10 mouse cellular contexts compared by ENCODE assay signal in the genomic region with DNA sequence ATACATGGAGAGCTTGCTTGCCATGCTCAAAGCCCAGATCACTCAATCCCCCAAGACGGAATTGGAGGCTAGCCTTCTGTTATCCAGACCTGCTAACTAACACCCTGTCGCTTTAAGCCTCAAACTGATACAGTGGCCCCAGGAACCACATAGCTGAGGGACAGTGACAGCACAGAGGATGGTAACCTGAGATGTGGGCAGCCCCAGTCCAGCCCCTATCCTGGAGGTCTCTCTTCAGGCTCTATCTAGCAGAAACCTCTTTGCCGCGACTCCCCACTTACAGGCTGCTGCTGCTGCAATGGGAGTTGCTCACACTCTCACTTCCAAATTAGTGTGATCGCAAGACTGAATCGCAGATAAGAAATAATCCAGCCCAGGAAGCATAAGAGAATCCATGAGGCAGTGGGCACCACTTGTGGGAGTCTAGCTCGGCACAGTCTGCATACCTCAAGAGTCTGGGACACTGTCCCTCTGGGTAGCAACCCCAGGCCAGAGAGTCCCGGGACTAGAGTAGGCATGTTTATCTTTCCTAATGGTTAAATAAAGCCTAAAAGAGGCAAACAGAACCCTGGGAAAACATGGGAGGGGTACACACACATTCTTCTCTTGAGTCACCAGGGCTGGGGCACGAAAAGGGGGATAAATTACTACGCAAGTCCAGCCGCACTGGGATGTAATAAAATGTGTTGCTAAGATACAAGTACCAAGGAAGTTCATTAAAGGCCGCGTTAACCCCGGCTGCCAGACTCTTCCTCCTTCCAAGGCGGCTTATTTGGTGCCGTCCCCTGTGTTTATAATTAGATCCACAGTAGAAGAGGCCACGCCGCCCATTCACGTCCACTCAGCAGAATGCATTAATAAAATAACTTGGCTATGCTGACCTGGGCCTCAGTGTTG. TPM values are rescaled to one million over a fixed set of nuclear protein-coding genes. Genes with fewer than 3 reads are reported as not detected.
DNase-seq lines count a peak whose midpoint lies in the region; ATAC-seq lines count a peak whose summit lies in the region.
"Had no signal": no experiment of that assay in that cellular context is flagged by ENCODE, and none has a peak within 500 bp of the region (broad histone marks: within the 10 kb centered on the region; RNA-seq: fewer than 3 reads in every experiment).

No protein-coding gene starts in this region.

- peak overlapping the region; percentile 66 for H3K27ac ChIP-seq in hindbrain, embryonic 12.5 days
- H3K27ac ChIP-seq in midbrain, embryonic 11.5 days (ENCODE audit: low read depth, low read length) = peak overlapping the region; percentile 28
- no peak overlapping the region for H3K27ac ChIP-seq in heart, embryonic 11.5 days (ENCODE audit: low read depth, low read length)
- H3K27ac ChIP-seq: liver, embryonic 12.5 days had no signal

- no peaks in the 10 kb centered on the region for H3K9me3 ChIP-seq in hindbrain, embryonic 12.5 days (replicated peaks)
- no peaks in the 10 kb centered on the region for H3K9me3 ChIP-seq in midbrain, embryonic 11.5 days (ENCODE audit: control insufficient read depth, low read length)
- no peaks in the 10 kb centered on the region for H3K9me3 ChIP-seq in heart, embryonic 11.5 days (replicated peaks; ENCODE audit: control insufficient read depth, low read length)
- H3K9me3 ChIP-seq: liver, embryonic 12.5 days had no signal

- peak; percentile 6 for DNase-seq in lung, postnatal 10 days
- DNase-seq in lung, postnatal 25 days (ENCODE audit: low spot score) = no peak
- DNase-seq in midbrain, embryonic 11.5 days (ENCODE audit: low spot score, missing footprints) = no peak
- no peak for DNase-seq in layer of hippocampus, adult 8-10 months (ENCODE audit: low spot score in 2 of 2)
- no peak for DNase-seq in cerebellum, adult 18-20 months
- DNase-seq in heart, postnatal 4 days = no peak

- peaks cover 77% of the 10 kb centered on the region for H3K4me1 ChIP-seq in hindbrain, embryonic 12.5 days
- peaks cover 40% of the 10 kb centered on the region for H3K4me1 ChIP-seq in midbrain, embryonic 11.5 days (ENCODE audit: control insufficient read depth, insufficient read depth, low read length)
- H3K4me1 ChIP-seq in heart, embryonic 11.5 days (ENCODE audit: control insufficient read depth, insufficient read depth, low read length) = peaks cover 23% of the 10 kb centered on the region

- peaks cover under 1% of the 10 kb centered on the region; the same call in 1 of the 2 replicates for H3K36me3 ChIP-seq in hindbrain, embryonic 12.5 days
- no peaks in the 10 kb centered on the region for H3K36me3 ChIP-seq in midbrain, embryonic 11.5 days (ENCODE audit: control insufficient read depth, insufficient read depth, low read length)
- H3K36me3 ChIP-seq in heart, embryonic 11.5 days (ENCODE audit: control insufficient read depth, insufficient read depth, low read length) = no peaks in the 10 kb centered on the region
- H3K36me3 ChIP-seq: liver, embryonic 12.5 days had no signal

- H3K27me3 ChIP-seq in hindbrain, embryonic 12.5 days = no peaks in the 10 kb centered on the region
- no peaks in the 10 kb centered on the region for H3K27me3 ChIP-seq in midbrain, embryonic 11.5 days (ENCODE audit: control insufficient read depth, insufficient read depth, low read length)
- no peaks in the 10 kb centered on the region for H3K27me3 ChIP-seq in heart, embryonic 11.5 days (ENCODE audit: control insufficient read depth, insufficient read depth, low read length)
- H3K27me3 ChIP-seq: CH12.LX; liver, embryonic 12.5 days had no signal

- peak; percentile 55; the same call in 1 of the 2 replicates for ATAC-seq in hindbrain, embryonic 12.5 days (ENCODE audit: low FRiP score)
- peak; percentile 70 for ATAC-seq in midbrain, embryonic 11.5 days (ENCODE audit: low FRiP score)
- no peak for ATAC-seq in heart, embryonic 11.5 days (replicated peaks; ENCODE audit: insufficient number of reproducible peaks, low FRiP score, low TSS enrichment)
- ATAC-seq: liver, embryonic 12.5 days had no signal

- peak overlapping the region; percentile 9 for H3K4me2 ChIP-seq in hindbrain, embryonic 12.5 days (replicated peaks)
- no peak overlapping the region for H3K4me2 ChIP-seq in midbrain, embryonic 11.5 days
- H3K4me2 ChIP-seq in heart, embryonic 11.5 days = no peak overlapping the region
- H3K4me2 ChIP-seq: liver, embryonic 12.5 days had no signal

- 31% methylated on average over 19 of the region's 19 CpGs for WGBS in hindbrain, embryonic 12.5 days
- WGBS in midbrain, embryonic 11.5 days = 44% methylated on average over 19 of the region's 19 CpGs
- 37% methylated on average over 19 of the region's 19 CpGs for WGBS in heart, embryonic 11.5 days (ENCODE audit: insufficient replicate concordance)

- H3K9ac ChIP-seq in hindbrain, embryonic 12.5 days = peak overlapping the region; percentile 23; the same call in 1 of the 2 replicates
- H3K9ac ChIP-seq in midbrain, embryonic 11.5 days (ENCODE audit: low read length) = no peak overlapping the region
- H3K9ac ChIP-seq in heart, embryonic 11.5 days (ENCODE audit: low read depth, low read length) = no peak overlapping the region
- H3K9ac ChIP-seq: liver, embryonic 12.5 days had no signal

- no peak overlapping the region for H3K4me3 ChIP-seq in hindbrain, embryonic 12.5 days
- no peak overlapping the region for H3K4me3 ChIP-seq in midbrain, embryonic 11.5 days (ENCODE audit: low read depth, low read length)
- H3K4me3 ChIP-seq in heart, embryonic 11.5 days (ENCODE audit: low read depth, low read length) = no peak overlapping the region
- H3K4me3 ChIP-seq: liver, embryonic 12.5 days had no signal

RNA-seq across cellular contexts. Expression of a gene that starts 13.7 kb away (rescaled TPM):
- polyA plus RNA-seq in hindbrain, embryonic 12.5 days (2016; fragmentation: Nextera tagmentation; extraction: Ambion mirVana) = 16.5 and 18.0 TPM in 2 replicates
- 26.4 and 26.8 TPM in 2 replicates for polyA plus RNA-seq in midbrain, embryonic 11.5 days (2014; fragmentation: Nextera tagmentation; extraction: Ambion mirVana)
- total RNA-seq in layer of hippocampus, adult 8-10 months (2022) = 10 to 100 TPM in 2 of 4 experiments, 1 to 10 TPM in 2; 6.6 to 12.2 (median 9.3) TPM
- polyA plus RNA-seq in heart, embryonic 11.5 days (2014; fragmentation: Nextera tagmentation; extraction: Ambion mirVana) = 0.39 and 0.56 TPM in 2 replicates
- 1 to 10 TPM in 1 of 2 experiments, under 1 TPM in 1; 0.68 to 1.5 TPM for total RNA-seq in heart, postnatal 4 days (2021)

Comparison
In these comparisons a context has a peak if more than half of its experiments do, and no peak if none do; other contexts are left out.
1. RNA of a gene that starts 13.7 kb away (polyA plus RNA-seq): 26.4 to 26.8 TPM in midbrain, embryonic 11.5 days and 16.5 to 18.0 TPM in hindbrain, embryonic 12.5 days; 0.39 to 0.56 TPM in heart, embryonic 11.5 days; every median in the first group is over 10 times any median in the second.